Mouse (Mus musculus) erythroblast, embryonic 14.5 days (primary cell): ENCODE results near the gene Pde10a. TPM values are rescaled to one million over a fixed set of nuclear protein-coding genes. Genes with fewer than 3 reads are reported as not detected.

Experiments
- H3K27me3 ChIP-seq: 2 replicates; pipeline ENCODE4 v1.6.1; 2012; ENCODE audit warnings: inconsistent platforms; ENCODE audit not compliant: control insufficient read depth
- H3K36me3 ChIP-seq: 2 replicates; pipeline ENCODE4 v1.6.1; 2012; ENCODE audit warnings: mild to moderate bottlenecking, inconsistent platforms; ENCODE audit not compliant: control insufficient read depth
- H3K4me1 ChIP-seq: 2 replicates; pipeline ENCODE4 v1.6.1; 2012; ENCODE audit warnings: inconsistent platforms; ENCODE audit not compliant: control insufficient read depth
- H3K4me3 ChIP-seq: replicated peaks from 2 replicates; pipeline ENCODE3; 2012; ENCODE audit warnings: moderate library complexity, mild to moderate bottlenecking, inconsistent platforms
- H3K9me3 ChIP-seq: 2 replicates; pipeline ENCODE4 v1.6.1; 2012; ENCODE audit warnings: low read length, inconsistent platforms, mixed read lengths; ENCODE audit not compliant: control insufficient read depth
- GATA1 ChIP-seq: IDR thresholded peaks from 2 replicates; pipeline ENCODE4 v1.6.1; 2012; ENCODE audit warnings: low read length, inconsistent platforms, mixed read lengths
- TAL1 ChIP-seq: IDR thresholded peaks from 3 replicates; pipeline ENCODE4 v1.6.1; 2012; ENCODE audit warnings: low read length, inconsistent platforms, mixed read lengths
- polyA plus RNA-seq: library from polyadenylated mRNA; stranded (reverse); fragments of >175 nt; gene quantifications from 2 replicates; pipeline ENCODE4 v1.2.3, GENCODE M21; 2012

Pde10a gene
- polyA plus RNA-seq, 1 experiment, result not detected

- H3K27me3 ChIP-seq, result no peaks in the 10 kb centered on the region
- TF ChIP-seq GATA1, result no peak
- no peak for TF ChIP-seq TAL1
- no peaks in the 10 kb centered on the region for H3K4me1 ChIP-seq
- no peaks in the 10 kb centered on the region for H3K9me3 ChIP-seq
- H3K36me3 ChIP-seq, result no peaks in the 10 kb centered on the region
- H3K4me3 ChIP-seq, result no peak overlapping the region
Observed at GRCm38 (mm10) chr17:8634476-8634875, 109.3 kb downstream of the Pde10a start.

- Histone ChIP-seq H3K4me1 (no peaks in the 10 kb centered on the region), H3K4me3 (no peak overlapping the region), H3K9me3 (no peaks in the 10 kb centered on the region), H3K27me3 (no peaks in the 10 kb centered on the region), H3K36me3 (no peaks in the 10 kb centered on the region)
- TF ChIP-seq TAL1 (no peak), GATA1 (no peak)
Observed at GRCm38 (mm10) chr17:8636231-8636630, 111.1 kb downstream of the Pde10a start.

- Histone ChIP-seq H3K27me3 (no peaks in the 10 kb centered on the region), H3K4me3 (no peak overlapping the region), H3K9me3 (no peaks in the 10 kb centered on the region), H3K4me1 (no peaks in the 10 kb centered on the region), H3K36me3 (no peaks in the 10 kb centered on the region)
- TF ChIP-seq TAL1, result no peak
- no peak for TF ChIP-seq GATA1
Observed at GRCm38 (mm10) chr17:8636691-8637090, 111.5 kb downstream of the Pde10a start.

- no peaks in the 10 kb centered on the region for H3K4me1 ChIP-seq
- no peak overlapping the region for H3K4me3 ChIP-seq
- no peaks in the 10 kb centered on the region for H3K9me3 ChIP-seq
- no peaks in the 10 kb centered on the region for H3K36me3 ChIP-seq
- TF ChIP-seq GATA1, result no peak
- TF ChIP-seq TAL1, result no peak
- no peaks in the 10 kb centered on the region for H3K27me3 ChIP-seq
Observed at GRCm38 (mm10) chr17:8637181-8637580, 112.0 kb downstream of the Pde10a start.

- Histone ChIP-seq H3K36me3 (no peaks in the 10 kb centered on the region), H3K27me3 (no peaks in the 10 kb centered on the region), H3K9me3 (no peaks in the 10 kb centered on the region), H3K4me3 (no peak overlapping the region), H3K4me1 (no peaks in the 10 kb centered on the region)
- TF ChIP-seq GATA1 (no peak), TAL1 (no peak)
Observed at GRCm38 (mm10) chr17:8639703-8640380, 114.7 kb downstream of the Pde10a start.

- Histone ChIP-seq H3K9me3 (no peaks in the 10 kb centered on the region), H3K4me3 (no peak overlapping the region), H3K36me3 (no peaks in the 10 kb centered on the region), H3K27me3 (no peaks in the 10 kb centered on the region), H3K4me1 (no peaks in the 10 kb centered on the region)
- TF ChIP-seq GATA1, result no peak
- no peak for TF ChIP-seq TAL1
Observed at GRCm38 (mm10) chr17:8640741-8641480, 115.7 kb downstream of the Pde10a start.

- Histone ChIP-seq H3K27me3 (no peaks in the 10 kb centered on the region), H3K36me3 (no peaks in the 10 kb centered on the region), H3K4me3 (no peak overlapping the region), H3K4me1 (no peaks in the 10 kb centered on the region), H3K9me3 (no peaks in the 10 kb centered on the region)
- TF ChIP-seq TAL1 (no peak), GATA1 (no peak)
Observed at GRCm38 (mm10) chr17:8641491-8641890, 116.3 kb downstream of the Pde10a start.

- Histone ChIP-seq H3K4me1 (no peaks in the 10 kb centered on the region), H3K4me3 (no peak overlapping the region), H3K36me3 (no peaks in the 10 kb centered on the region), H3K27me3 (no peaks in the 10 kb centered on the region), H3K9me3 (no peaks in the 10 kb centered on the region)
- no peak for TF ChIP-seq GATA1
- no peak for TF ChIP-seq TAL1
Observed at GRCm38 (mm10) chr17:8642356-8642755, 117.2 kb downstream of the Pde10a start.

GRCm38 (mm10) chr17:8647372-8647871 is 122.2 kb downstream of the Pde10a start:
- Histone ChIP-seq H3K4me3 (no peak overlapping the region), H3K27me3 (no peaks in the 10 kb centered on the region), H3K36me3 (no peaks in the 10 kb centered on the region), H3K4me1 (no peaks in the 10 kb centered on the region), H3K9me3 (no peaks in the 10 kb centered on the region)
- TF ChIP-seq TAL1 (no peak), GATA1 (no peak)
